Mouse (Mus musculus) forebrain, embryonic 11.5 days (tissue): Measurements from ENCODE around the gene Fam78a. TPM values are rescaled to one million over a fixed set of nuclear protein-coding genes. Genes with fewer than 3 reads are reported as not detected.
A peak's percentile ranks its signal among the peaks of the same experiment; 100 is the strongest.

Source experiments
- ATAC-seq: fragments of 200-750 bp; cut with Nextera tagmentation; replicated peaks from 2 replicates; pipeline ENCODE4 v1.8.0; 2017; ENCODE audit warnings: moderate TSS enrichment; ENCODE audit not compliant: low FRiP score
- DNase-seq: peaks from one replicate; pipeline ENCODE4 v3.0.0-alpha.2; 2017; ENCODE audit warnings: low spot score
- H3K27ac ChIP-seq: fragments of 300-500 bp; sonication (generic); 2 replicates; pipeline ENCODE4 v1.5.1; 2014; ENCODE audit warnings: low read depth, low read length
- H3K27me3 ChIP-seq: fragments of 300-500 bp; sonication (generic); 2 replicates; pipeline ENCODE4 v1.6.1; 2014; ENCODE audit warnings: mild to moderate bottlenecking, low read length, mixed read lengths; ENCODE audit not compliant: control insufficient read depth, insufficient read depth
- H3K36me3 ChIP-seq: fragments of 300-500 bp; sonication (generic); 2 replicates; pipeline ENCODE4 v1.6.1; 2014; ENCODE audit warnings: mild to moderate bottlenecking, low read length, moderate library complexity, mixed read lengths; ENCODE audit not compliant: control insufficient read depth, insufficient read depth
- H3K4me1 ChIP-seq: fragments of 300-500 bp; sonication (generic); replicated peaks from 2 replicates; pipeline ENCODE4 v1.6.1; 2014; ENCODE audit warnings: low read length, mixed read lengths; ENCODE audit not compliant: control insufficient read depth, insufficient read depth
- H3K4me2 ChIP-seq: fragments of 300-500 bp; sonication (generic); 2 replicates; pipeline ENCODE4 v1.6.1; 2014; ENCODE audit warnings: low read depth, mild to moderate bottlenecking, low read length, moderate library complexity, mixed read lengths; ENCODE audit not compliant: severe bottlenecking
- H3K4me3 ChIP-seq: fragments of 300-500 bp; sonication (generic); 2 replicates; pipeline ENCODE4 v1.5.1; 2014; ENCODE audit warnings: low read depth, low read length
- H3K9ac ChIP-seq: fragments of 300-500 bp; sonication (generic); 2 replicates; pipeline ENCODE4 v1.6.1; 2014; ENCODE audit warnings: low read length
- H3K9me3 ChIP-seq: fragments of 300-500 bp; sonication (generic); 2 replicates; pipeline ENCODE4 v1.6.1; 2016; ENCODE audit warnings: low read length, mixed read lengths; ENCODE audit not compliant: control insufficient read depth
- WGBS: fragments of 180-500 bp; shearing (Covaris S2); extraction: QIAGEN DNeasy Blood & Tissue Kit; methylation state at CpG from one replicate; pipeline ENCODE4 v1.1.7; 2014; 5-methylcytosine and 5-hydroxymethylcytosine counted together
- polyA plus RNA-seq: library from polyadenylated mRNA; unstranded; fragments of >200 nt; fragmentation: Nextera tagmentation; extraction: Ambion mirVana; gene quantifications from 2 replicates; pipeline ENCODE4 v1.2.1, GENCODE M21; 2014

Gene Fam78a
- 1.5 and 1.8 TPM in 2 replicates for polyA plus RNA-seq

DNA sequence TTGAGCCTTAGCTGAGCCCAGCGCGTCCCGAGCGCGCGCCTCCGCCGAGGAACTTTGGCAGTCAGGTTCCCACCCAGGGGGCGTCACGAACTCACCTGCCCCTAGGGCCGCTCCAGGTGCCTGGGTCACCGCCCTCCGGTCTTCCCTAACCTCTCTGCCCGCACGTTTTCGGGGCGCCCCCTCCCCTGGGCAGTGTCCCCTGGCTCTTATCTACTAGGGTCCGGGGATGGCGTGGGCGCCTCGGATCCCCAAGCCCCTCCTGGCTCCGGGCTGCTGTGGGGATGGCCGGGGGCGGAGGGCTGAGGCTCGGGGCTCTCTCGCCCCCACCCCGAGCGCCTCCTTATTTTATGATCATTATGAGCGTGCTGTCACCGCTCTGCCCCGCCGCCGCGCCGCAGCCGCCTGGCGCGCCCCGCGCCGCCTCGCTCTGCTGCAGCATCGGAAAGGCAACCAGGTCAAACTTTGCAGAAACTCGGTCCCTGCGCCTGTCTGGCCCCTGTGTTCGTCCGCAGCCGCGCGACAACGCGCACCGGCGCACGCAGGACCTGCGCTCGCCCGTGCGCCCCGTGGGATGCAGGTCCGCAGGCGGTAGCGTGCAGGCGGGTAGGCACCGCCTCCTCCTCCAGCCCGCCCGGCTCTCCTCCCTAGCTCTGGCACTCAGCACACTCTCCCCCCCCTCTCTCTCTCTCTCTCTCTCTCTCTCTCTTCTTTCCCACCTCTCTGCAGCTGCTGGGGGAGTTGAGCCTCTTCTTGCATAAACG is at the start of gene Fam78a:
TSS of gene Fam78a (minus strand) at position 747 of the 761 bp plus-strand sequence.
- H3K9me3 ChIP-seq, result no peaks in the 10 kb centered on the region
- DNase-seq (peak; percentile 69), ATAC-seq (peak; percentile 71)
- peak within 1 kb of the TSS; percentile 56 for H3K4me3 ChIP-seq
- peaks cover 22% of the 10 kb centered on the region for H3K4me1 ChIP-seq
- peaks cover 63% of the 10 kb centered on the region for H3K27me3 ChIP-seq
- peak within 1 kb of the TSS; percentile 99 for H3K4me2 ChIP-seq
- WGBS, result under 1% methylated on average over 68 of the region's 68 CpGs
- H3K36me3 ChIP-seq, result no peaks in the 10 kb centered on the region
- no peak within 1 kb of the TSS for H3K27ac ChIP-seq
- H3K9ac ChIP-seq, result peak within 1 kb of the TSS; percentile 48

DNA sequence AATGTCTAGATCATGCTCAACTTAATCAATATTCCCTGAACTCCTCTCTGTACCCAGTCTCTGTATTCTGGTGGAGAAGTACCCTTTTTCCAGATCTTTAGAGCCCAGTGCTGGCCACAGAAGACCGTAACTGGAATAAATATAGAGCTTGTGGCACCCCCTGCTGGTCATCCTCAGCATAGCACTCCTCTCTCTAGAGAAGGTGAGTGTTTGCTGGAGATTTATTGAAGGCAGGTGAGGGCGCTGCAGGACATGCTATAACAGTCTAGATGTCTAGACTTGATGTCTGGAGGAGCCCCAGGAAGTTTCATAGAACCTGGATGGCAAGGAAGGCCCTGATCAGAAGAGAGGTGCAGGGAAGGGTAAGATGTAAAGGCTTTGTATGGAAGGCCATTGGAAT is 49.4 kb upstream of the Fam78a start:
- DNase-seq (peak; percentile 89), ATAC-seq (no peak)
- H3K27me3 ChIP-seq, result no peaks in the 10 kb centered on the region
- no peak overlapping the region for H3K27ac ChIP-seq
- no peak overlapping the region for H3K4me2 ChIP-seq
- WGBS, result 8% methylated on average over 2 of the region's 2 CpGs
- H3K36me3 ChIP-seq, result no peaks in the 10 kb centered on the region
- no peaks in the 10 kb centered on the region for H3K4me1 ChIP-seq
- H3K9me3 ChIP-seq, result no peaks in the 10 kb centered on the region
- no peak overlapping the region for H3K9ac ChIP-seq
- no peak overlapping the region for H3K4me3 ChIP-seq

DNA sequence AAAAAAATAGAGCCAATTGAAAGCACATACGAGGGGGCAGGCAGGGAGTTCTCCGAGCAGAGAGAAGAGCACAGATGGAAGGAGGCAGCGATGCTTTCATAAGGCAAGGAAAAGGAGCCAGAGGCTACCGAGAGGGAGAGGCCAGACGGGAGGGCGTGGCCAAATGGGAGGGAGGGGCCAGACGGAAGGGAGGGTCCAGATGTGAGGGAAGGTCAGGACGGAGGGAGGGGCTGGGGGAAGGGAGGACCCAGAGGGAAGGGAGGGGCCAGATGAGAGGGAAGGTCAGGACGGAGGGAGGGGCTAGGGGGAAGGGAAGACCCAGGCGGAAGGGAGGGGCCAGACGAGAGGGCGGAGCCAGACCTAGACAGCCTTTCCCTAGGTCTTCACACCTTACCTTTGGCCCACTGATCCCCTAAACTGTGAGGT is 47.9 kb upstream of the Fam78a start:
- no peak overlapping the region for H3K4me2 ChIP-seq
- 5% methylated on average over 12 of the region's 12 CpGs for WGBS

DNA sequence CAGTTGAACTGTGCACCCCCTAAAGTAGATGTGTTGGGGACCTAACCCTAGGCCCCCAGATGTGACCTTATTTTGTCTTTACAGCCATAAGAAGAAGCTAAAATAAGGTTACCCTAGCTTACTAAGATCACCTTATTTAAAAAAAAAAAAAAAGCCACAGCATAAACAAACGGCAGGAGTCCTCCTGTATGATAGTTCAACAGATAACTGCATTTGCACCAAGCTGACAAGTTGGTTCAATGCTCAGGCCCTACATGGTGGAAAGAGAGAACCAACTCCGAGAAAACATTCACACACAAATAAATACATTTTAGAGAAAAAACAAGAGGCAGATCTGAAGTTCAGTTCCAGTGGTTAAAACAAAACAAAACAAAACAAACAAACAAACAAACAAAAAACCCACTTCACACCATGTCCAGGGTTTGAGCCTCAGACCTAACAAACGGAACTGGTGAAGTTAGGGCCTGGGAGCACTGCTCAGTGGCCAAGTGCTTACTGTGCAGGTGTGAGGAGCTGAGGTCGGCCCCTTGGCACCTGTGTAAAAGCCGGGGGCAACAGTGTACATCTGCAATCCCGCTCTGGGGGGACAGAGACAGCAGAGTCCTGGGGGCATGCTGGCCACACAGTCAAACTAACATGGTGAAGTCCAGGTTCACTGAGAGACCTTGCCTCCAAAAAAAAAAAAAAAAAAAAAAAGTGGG is 47.4 kb upstream of the Fam78a start:
- no peak overlapping the region for H3K4me3 ChIP-seq
- no peak overlapping the region for H3K4me2 ChIP-seq
- ATAC-seq (no peak), DNase-seq (no peak)
- no peaks in the 10 kb centered on the region for H3K9me3 ChIP-seq
- no peak overlapping the region for H3K27ac ChIP-seq
- H3K9ac ChIP-seq, result no peak overlapping the region
- no peaks in the 10 kb centered on the region for H3K36me3 ChIP-seq
- no peaks in the 10 kb centered on the region for H3K4me1 ChIP-seq
- WGBS, result 71% methylated on average over 6 of the region's 6 CpGs
- H3K27me3 ChIP-seq, result no peaks in the 10 kb centered on the region

More for the DNA sequence above, 47.9 kb upstream of the Fam78a start:
- H3K27me3 ChIP-seq, result no peaks in the 10 kb centered on the region
- no peaks in the 10 kb centered on the region for H3K9me3 ChIP-seq
- ATAC-seq (no peak), DNase-seq (peak; percentile 85)
- no peaks in the 10 kb centered on the region for H3K36me3 ChIP-seq
- no peak overlapping the region for H3K4me3 ChIP-seq
- H3K4me1 ChIP-seq, result no peaks in the 10 kb centered on the region
- no peak overlapping the region for H3K9ac ChIP-seq
- H3K27ac ChIP-seq, result no peak overlapping the region

DNA sequence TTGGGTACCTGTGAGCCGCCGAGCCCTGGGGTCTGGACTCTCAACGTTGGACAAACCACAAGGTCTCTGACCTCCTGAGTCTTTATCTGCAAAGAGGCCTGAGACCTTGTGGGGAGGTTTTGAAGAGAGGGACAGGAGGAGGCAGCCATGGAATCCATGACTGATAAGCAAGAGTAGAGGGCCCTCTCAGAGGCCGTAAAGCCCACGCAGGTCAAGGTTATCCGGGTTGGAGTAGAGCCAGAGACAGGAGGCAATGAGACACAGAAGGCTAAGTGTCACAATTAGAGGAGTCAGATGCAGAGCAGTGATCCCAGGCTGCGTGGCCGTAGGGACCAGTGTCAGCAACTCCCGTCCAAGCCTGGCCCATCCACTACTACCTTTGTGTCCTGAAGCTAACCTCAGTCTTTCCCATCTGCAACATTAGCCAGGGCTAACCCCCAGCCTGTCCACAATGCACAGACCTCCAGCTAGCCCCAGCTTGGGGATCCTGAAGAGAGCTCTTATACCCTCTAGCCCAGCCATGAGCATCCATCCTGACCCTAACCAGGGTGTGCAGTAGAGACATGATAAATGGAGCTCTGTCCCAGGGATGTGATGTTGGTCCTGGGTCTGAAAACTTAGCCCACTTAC is 46.7 kb upstream of the Fam78a start:
- Histone ChIP-seq H3K4me1 (no peaks in the 10 kb centered on the region), H3K4me3 (no peak overlapping the region), H3K27ac (no peak overlapping the region), H3K9ac (no peak overlapping the region), H3K27me3 (no peaks in the 10 kb centered on the region), H3K4me2 (no peak overlapping the region), H3K36me3 (no peaks in the 10 kb centered on the region), H3K9me3 (no peaks in the 10 kb centered on the region)
- DNase-seq (no peak), ATAC-seq (no peak)
- 83% methylated on average over 9 of the region's 9 CpGs for WGBS

DNA sequence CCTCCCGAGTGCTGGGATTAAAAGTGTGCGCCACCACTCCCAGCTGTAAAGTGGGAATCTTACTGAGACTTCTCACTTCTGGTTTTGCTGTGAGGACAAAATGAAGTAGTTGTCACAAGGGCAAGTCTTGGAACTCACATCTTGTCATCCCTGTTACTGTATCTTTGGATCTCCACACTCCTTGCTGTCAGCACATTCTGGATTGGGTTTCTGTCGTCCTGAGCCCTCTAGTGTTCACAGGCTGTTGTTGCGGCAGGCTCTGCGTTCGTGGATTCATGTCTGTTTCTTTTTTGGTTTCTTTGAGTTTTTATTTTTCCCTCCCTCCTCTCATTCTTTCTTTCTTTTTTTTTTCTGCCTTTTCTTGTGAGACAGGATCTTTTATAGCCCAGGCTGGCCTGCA is 45.8 kb upstream of the Fam78a start:
- Histone ChIP-seq H3K4me2 (no peak overlapping the region), H3K9me3 (no peaks in the 10 kb centered on the region), H3K4me3 (no peak overlapping the region), H3K4me1 (no peaks in the 10 kb centered on the region), H3K36me3 (no peaks in the 10 kb centered on the region), H3K9ac (no peak overlapping the region), H3K27me3 (no peaks in the 10 kb centered on the region), H3K27ac (no peak overlapping the region)
- ATAC-seq (no peak), DNase-seq (no peak)
- WGBS, result 38% methylated on average over 6 of the region's 6 CpGs

DNA sequence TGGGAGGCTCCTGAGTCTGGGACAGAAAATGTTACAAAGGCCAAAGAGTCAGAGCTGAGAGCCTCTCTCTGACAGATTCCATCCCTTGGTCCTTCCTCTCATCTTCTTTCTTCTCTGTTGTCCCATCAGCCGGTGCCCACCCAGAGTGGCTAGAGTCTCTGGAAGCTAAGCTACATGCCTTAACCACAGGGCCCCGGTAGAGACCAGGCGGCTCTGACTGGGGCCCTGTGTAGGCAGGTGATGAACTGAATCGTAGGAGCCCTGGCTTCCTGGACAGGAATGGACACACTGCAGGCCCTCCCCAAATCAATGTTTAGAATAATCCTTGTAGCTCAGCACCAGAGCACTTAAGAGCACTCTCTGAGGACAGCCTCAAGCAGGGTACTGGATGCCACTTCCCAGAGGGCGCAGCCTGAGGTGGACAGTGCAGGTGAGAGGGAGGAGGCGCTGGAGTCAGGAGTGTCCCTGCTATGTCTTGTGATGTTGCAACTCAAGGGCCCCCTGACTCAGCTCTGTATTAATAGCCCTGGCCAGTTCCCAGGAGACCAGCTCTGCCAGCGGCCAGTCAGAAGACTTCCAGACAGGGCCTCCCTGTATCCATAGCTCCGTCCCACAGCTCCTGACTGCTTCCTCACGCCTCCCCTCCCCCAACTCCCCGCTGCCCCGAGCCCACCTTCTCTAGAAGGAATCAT is 44.9 kb upstream of the Fam78a start:
- Histone ChIP-seq H3K4me1 (no peaks in the 10 kb centered on the region), H3K4me2 (no peak overlapping the region), H3K36me3 (no peaks in the 10 kb centered on the region), H3K9ac (no peak overlapping the region), H3K4me3 (no peak overlapping the region), H3K9me3 (no peaks in the 10 kb centered on the region), H3K27me3 (no peaks in the 10 kb centered on the region), H3K27ac (no peak overlapping the region)
- WGBS, result 66% methylated on average over 11 of the region's 11 CpGs
- ATAC-seq (no peak), DNase-seq (no peak)

DNA sequence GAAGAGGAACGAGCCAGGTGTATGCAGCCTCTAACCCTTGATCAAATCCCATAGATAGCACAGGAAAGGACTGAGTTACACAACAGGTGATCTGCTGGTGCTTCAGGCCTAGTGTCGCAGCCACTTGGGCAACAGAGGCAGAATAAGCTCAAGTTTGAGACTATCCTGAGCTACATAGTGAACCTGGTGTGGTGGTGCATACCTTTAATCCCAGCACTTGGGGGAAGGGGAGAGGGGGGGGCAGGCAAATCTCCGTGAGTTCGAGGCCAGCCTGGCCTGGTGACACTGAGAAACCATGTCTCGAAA is 43.8 kb upstream of the Fam78a start:
- H3K4me1 ChIP-seq, result no peaks in the 10 kb centered on the region
- H3K9me3 ChIP-seq, result no peaks in the 10 kb centered on the region
- no peaks in the 10 kb centered on the region for H3K27me3 ChIP-seq
- H3K9ac ChIP-seq, result no peak overlapping the region
- H3K27ac ChIP-seq, result no peak overlapping the region
- H3K36me3 ChIP-seq, result no peaks in the 10 kb centered on the region
- 85% methylated on average over 5 of the region's 5 CpGs for WGBS
- no peak for DNase-seq
- no peak overlapping the region for H3K4me2 ChIP-seq
- no peak overlapping the region for H3K4me3 ChIP-seq
- ATAC-seq, result no peak
